Mouse (Mus musculus) NIH3T3 (cell line): ENCODE measurements at regions not wholly inside any gene's neighbourhood (a gene's known extent, or its start where the extent isn't known, plus 50 kb on each side); places are given as distances from the start of the nearest gene placed in this dataset.
"Not testable (repeated sequence)": the region's sequence is repeated elsewhere in the genome, so short reads cannot be mapped to it uniquely, and the experiment has no call there.

Experiments
- DNase-seq: peaks from one replicate; pipeline ENCODE4 v3.0.0-alpha.2; 2012; ENCODE audit warnings: low read depth

DNA sequence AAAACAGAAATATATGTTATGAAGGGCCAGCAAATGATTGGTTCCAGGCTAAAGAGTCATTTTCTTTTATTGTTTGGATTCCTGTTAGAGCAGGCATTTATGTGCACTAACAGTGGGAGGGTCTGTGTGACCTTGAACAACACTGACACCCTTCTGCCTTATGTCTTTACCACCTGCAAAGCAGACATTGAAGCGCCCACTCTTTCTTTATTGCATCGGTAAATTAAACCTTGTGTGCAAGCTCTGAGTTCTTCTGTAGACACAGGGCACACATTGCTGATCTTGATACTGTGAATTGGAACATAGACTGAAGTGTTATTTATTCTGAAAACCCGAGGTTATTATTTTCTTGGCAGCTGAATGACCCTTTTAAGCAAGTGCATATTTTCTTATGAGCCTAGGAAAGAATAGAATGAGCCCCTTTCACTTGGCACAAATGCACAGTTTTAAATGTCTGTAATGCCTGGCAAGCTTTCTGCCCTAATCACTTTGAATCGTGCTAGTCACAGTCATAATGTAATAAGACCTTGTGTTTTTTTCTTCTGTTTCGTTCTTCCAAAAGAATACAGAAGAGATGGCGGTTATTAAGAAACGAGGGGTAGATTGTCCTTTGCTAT lies 125.1 kb upstream of the Cobl start:
- DNase-seq: no peak

DNA sequence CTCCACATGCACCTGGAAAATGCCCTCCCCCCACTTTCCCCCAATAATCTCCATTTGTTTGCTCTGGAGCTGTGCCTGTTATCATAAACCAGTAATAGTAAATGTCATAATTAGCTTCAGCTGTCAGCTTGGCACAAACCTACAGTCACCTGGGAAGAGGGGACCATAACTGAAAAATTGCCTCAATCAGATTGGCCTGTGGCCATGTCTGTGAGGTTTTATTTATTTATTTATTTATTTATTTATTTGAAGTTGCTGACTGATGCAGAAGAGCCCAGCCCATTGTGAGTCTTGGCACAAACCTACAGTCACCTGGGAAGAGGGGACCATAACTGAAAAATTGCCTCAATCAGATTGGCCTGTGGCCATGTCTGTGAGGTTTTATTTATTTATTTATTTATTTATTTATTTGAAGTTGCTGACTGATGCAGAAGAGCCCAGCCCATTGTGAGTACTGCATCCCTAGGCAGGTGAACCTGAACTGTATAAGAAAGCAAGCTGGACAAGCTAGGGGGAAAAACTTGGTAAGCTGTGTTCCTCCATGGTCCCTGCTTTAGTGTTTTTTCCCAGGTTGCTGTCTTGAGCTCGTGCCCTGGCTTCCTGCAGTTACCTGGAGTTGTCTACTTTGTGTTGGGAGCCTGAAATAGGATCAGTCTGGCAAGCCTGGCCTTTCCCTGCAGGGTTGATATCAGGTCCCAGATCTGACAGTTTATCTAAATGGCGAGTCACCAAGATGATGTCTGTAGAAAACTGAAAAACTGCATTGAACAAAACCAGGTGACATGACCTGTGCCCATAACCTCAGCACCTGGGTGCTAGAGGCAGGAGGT lies 120.3 kb upstream of the Cobl start:
- not testable (repeated sequence) for DNase-seq

DNA sequence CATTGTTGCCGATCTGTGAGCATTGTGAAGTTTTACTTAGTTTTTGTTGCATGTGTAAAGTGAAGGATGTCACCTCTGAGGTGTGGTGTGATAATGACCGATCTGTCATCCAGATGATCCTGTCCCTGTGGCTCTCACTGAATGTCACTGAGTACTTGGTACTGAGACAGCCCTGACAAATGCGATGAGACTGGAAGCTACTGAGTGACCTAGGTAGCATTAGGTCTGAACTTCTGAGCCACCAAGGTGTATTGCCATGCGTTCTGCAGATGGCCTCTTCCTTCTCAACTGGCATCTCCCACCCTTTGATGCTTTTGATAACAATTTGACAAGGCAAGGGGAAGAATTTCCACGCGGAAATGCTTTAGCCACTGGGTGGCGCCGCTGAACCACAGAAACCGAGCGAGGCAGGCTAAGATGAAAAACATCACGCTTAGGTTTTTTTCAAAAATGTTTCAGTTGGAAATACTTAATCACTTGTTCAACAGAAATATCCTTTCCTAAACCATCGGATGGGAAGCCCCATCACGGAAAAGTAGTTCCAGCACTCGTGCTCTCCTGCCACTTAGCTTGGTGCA lies 114.3 kb upstream of the Cobl start:
- peak; percentile 46 for DNase-seq

DNA sequence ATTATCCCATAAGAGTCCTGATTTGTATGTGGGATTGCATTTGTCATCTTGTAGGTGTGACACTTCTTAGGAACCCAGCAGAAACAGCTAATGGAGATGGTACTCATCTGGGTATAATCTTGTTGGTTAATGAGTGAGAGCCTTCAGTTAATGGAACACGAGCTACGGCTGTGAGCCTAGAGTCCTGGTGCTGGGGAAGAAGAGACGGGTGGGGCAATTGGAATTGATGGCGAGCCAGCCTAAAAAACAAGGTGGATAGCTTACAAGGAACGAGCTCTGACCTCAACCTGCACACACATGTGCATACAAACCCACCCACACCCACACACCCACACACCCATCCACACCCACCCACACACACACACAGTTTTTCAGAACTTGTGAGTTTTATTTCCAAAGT lies 94.9 kb upstream of the Cobl start:
- no peak for DNase-seq

DNA sequence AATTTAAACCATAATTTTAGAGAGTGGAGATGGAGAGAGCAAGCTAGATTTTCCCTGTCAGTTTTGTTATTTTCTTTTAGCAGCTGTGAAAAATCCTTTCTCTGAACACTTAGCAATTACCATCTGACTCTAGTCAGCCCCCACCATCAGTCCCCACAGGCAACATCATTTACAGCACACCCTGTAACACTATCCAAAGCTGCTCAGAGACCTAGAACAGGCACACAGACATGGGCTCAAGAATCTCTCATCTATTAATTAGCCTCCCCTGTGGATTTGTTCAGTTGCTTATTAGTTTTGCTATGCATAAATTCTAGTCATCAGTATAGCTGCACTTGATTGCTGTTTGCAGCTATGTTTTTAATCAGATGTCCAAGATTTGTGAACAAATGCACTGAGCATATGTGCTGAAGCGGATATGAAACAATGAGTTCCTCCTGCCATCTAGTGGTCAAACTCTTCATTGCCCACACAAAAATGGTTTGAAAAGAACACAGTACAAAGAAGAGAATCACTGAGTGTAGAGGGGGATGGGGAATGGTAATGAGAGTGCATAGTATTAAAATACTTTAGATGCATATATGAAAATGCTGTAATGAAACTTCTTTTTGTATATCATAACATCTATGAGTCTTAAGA lies 94.4 kb upstream of the Cobl start:
- peak; percentile 79 for DNase-seq

DNA sequence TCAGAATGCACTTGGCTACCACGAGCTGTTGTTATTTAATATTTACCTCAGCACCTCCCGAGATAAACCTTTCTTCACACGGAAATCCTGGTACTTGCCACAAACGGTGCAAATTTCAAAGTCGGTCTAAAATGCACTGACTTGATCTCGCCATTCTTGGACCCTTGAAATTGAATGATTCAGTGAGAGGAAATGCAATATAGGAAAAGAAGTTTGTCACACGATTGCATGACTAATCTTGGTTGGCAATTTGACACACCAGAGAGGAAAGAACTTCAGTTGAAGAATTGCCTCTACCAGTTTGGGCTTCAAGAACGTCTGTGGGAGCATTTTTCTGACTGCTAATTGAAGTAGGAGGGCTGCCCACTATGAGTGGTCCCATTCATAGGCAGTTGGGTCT lies 93.4 kb upstream of the Cobl start:
- DNase-seq: no peak

DNA sequence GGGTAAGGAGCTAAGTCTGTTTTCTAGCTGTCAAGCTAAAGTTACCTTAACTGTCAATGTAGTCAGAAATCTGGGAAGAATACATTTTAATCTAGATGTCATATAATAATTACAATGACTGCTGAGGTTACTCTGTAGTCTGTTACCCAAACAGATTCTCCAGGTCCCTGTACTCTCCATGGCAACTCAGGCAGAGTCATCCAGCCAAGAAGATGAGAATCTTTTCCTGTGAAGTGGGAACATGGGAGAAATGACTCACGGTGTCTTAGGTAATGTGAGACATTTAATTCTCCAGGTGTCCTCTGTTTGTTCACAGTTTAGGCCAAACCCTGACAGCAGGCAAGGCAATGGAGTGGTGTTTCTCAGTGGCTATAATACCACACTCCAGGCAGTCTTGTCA lies 81.0 kb upstream of the Cobl start:
- no peak for DNase-seq

DNA sequence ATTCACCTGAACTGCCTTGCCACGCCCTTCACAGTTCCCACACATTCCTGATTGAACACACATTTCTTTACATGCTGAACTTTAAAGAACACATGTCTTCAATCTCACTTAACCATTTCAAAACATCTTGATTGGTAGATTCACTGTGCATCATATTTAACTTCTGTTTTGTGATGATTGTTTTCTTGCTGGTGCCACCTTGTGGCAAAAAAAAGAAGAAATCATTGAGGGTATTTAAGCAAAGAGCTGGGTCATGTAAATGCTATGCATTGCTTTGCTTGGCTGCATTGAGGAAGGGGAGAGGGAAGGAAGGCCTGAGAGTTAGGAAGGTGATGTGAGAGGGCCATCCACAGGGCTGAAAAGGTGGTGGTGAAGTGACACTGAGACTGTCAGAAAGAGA lies 78.3 kb upstream of the Cobl start:
- peak; percentile 24 for DNase-seq

DNA sequence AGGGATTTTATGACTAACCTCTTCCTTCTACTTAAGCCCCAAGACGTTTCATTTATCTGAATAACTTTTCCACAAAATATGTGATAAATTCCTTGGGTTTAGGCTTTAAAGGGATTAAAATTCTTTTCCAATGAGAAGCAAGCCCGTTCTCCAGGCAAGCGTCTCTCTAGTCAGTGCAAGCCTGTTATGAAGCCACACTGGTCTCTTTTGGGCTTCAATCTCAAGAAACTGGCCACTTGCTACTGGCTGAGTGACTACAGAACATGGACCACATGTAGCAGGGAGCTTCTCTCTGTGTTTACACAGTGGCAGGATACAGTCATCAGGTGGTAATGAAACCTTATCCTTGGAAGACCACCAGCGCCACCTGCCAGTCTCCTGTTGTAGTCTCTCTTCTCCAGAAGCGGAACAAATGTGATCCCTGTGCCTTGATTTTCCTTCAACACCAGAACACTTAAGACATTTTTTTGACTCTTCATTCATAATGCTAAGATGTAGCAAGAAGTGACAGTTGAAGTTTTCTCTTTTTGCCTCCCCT lies 75.6 kb upstream of the Cobl start:
- DNase-seq: no peak

DNA sequence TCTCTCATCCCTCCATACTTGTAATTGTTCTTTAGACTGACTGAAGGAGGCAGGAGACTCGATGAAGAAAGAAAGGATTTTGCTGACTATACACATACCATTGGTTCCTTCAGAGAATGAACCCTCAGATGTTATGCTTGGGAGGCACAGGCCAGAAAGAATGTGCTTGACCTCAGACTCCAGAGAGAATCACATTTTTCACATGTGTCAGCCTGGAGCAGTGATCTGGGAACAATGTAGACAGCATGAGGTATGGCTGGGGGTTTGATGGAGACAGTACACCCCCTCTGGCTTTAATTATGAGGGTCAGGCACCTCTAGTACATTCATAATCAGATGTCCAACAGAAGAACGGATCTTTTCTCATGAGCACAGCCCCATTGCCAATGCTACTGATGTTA lies 70.3 kb upstream of the Cobl start:
- no peak for DNase-seq

DNA sequence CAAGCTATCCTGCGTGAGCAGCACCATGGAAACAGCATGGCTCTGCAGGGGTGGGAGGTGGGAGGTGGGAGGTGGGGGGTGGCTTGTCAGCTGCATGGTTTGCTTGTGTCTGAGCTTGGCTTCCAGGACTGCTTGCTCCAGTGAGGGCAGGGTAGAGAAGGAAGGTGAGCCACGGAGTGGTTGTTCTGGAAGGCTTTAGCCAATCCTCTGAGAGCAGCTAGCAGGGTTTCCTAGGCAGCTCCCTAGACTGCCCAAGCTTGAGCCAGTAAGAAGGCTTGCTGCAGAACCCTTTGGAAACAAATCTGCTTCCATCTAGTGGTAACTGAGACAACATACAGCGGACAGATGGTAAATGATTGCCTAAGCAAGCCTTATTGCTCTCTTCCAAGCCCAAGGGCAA lies 67.5 kb upstream of the Cobl start:
- DNase-seq: peak; percentile 49

DNA sequence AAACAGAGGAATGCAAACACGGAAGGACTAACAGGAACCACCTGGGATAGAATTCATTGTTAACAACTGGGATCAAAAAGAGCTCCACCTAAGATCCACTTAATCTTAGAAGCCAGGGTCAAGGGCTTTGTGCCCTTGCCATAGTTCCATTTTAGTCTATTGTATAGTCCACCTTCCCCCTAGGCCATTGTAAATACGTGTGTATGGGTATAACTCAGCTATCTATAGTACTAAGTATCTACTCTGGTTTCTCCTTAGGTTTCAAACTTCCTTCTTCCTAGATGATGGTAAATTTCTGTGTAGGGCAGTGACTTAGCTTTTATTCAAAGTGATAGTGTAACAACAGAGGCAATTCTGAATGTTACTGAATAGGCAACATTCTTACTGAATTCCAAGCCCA lies 57.3 kb upstream of the Cobl start:
- DNase-seq: not testable (repeated sequence)

DNA sequence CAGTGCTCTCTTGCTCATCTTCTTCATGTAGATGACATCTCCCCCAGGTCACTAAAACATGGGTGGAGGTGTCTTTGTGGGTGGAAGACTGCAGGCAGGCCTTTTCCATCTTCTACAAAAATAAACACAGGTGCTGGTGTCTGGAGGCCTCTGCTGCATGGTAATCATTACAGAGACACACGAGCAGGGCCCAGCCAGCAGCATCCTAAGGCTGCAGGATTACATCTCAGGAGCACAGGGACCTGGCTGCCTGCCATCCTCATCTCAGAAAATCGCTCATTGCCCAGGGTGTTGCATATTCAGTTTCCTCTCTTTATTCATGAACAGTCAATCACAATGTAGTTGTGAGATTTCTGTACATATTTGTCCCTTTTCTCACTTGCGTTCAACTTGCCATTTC lies 56.5 kb upstream of the Cobl start:
- DNase-seq: no peak

DNA sequence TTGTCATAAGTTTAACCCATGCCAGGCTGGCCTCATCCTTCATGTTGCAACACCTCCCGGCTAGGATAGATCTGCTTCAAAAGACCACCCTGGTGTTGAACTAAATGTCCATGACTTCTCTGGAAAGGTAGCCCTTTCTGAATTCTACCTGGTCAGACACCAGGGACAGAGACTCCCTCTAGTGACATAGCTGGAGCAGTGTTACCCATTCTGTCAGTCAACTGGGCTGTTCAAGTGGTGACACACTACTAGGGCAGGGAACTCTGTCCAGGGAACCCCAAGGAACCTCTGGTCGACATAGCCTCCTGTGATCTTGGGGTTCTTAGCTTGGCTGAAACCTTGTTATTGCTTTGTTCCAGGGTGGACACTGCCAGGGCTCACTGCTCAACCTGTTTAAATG lies 51.6 kb upstream of the Cobl start:
- no peak for DNase-seq
